Mouse (Mus musculus): ENCODE measurements at regions not wholly inside any gene's neighbourhood (a gene's known extent, or its start where the extent isn't known, plus 50 kb on each side); places are given as distances from the start of the nearest gene placed in this dataset.

- Histone ChIP-seq H3K4me1 (ENCODE audit: control insufficient read depth, insufficient read depth, low read length) (no peaks in the 10 kb centered on the region), H3K36me3 (ENCODE audit: control insufficient read depth, insufficient read depth, low read length) (no peaks in the 10 kb centered on the region), H3K9me3 (ENCODE audit: control insufficient read depth, low read length) (no peaks in the 10 kb centered on the region), H3K4me2 (ENCODE audit: low read depth, severe bottlenecking) (no peak overlapping the region), H3K27ac (replicated peaks; ENCODE audit: low read depth, low read length) (no peak overlapping the region), H3K4me3 (ENCODE audit: low read depth, low read length) (no peak overlapping the region), H3K27me3 (ENCODE audit: control insufficient read depth, insufficient read depth, low read length) (no peaks in the 10 kb centered on the region), H3K9ac (ENCODE audit: low read length) (no peak overlapping the region)
- 86% methylated on average over 4 of the region's 4 CpGs for WGBS
- ATAC-seq (ENCODE audit: insufficient number of reproducible peaks, low FRiP score, low TSS enrichment, low read depth) (no peak), DNase-seq (ENCODE audit: low spot score) (no peak)
Observed at GRCm38 (mm10) chr3:134763264-134763936, 65.4 kb upstream of the Tacr3 start.
